In genomic region chr9:119119409-119120167, GRCm38 (mm10) we compare ENCODE assay signal across 27 mouse cellular contexts. TPM values are rescaled to one million over a fixed set of nuclear protein-coding genes. Genes with fewer than 3 reads are reported as not detected.
DNase-seq lines count a peak whose midpoint lies in the region; ATAC-seq and TF ChIP-seq lines count a peak whose summit lies in the region.
"Had no signal": no experiment of that assay in that cellular context is flagged by ENCODE, and none has a peak within 500 bp of the region (broad histone marks: within the 10 kb centered on the region; RNA-seq: fewer than 3 reads in every experiment).

No protein-coding gene starts in this region.

- CTCF ChIA-PET in Patski (lab: Charles Lee), result interaction anchor here (1.6 kb wide), 1 partner anchor 33 kb away, joined by 3 read pairs; no protein-coding TSS in a partner anchor

- in situ Hi-C loops in Patski (cut with MboI; ENCODE audit: low pct_unique_long_range_greater_than_20kb), result no loop called here

- no peak overlapping the region for H3K9ac ChIP-seq in kidney, embryonic 14.5 days (ENCODE audit: low read depth, low read length)
- H3K9ac ChIP-seq: embryonic facial prominence, embryonic 15.5 days; forebrain, embryonic 15.5 days; heart, embryonic 12.5 days had no signal

- ATAC-seq in Patski, result peak; percentile 48
- peak; percentile 77 for ATAC-seq in kidney, embryonic 14.5 days (ENCODE audit: low FRiP score, low TSS enrichment)
- no peak for ATAC-seq in cerebellum, adult (ENCODE audit: insufficient number of reproducible peaks, low FRiP score, low TSS enrichment)
- ATAC-seq: forebrain, embryonic 15.5 days; hindbrain, embryonic 16.5 days; midbrain, embryonic 16.5 days had no signal

- no peak overlapping the region for H3K4me3 ChIP-seq in kidney, embryonic 14.5 days (ENCODE audit: low read length)
- H3K4me3 ChIP-seq in limb, embryonic 10.5 days, result no peak overlapping the region
- H3K4me3 ChIP-seq: embryonic facial prominence, embryonic 15.5 days; forebrain, embryonic 15.5 days; heart, embryonic 12.5 days had no signal

- TF ChIP-seq CTCF in Patski (IDR thresholded peaks at IDR 0.05), result no peak

- H3K9me3 ChIP-seq in kidney, embryonic 14.5 days (ENCODE audit: control insufficient read depth, low read length), result no peaks in the 10 kb centered on the region
- no peaks in the 10 kb centered on the region for H3K9me3 ChIP-seq in limb, embryonic 10.5 days (replicated peaks)
- H3K9me3 ChIP-seq: embryonic facial prominence, embryonic 15.5 days; forebrain, embryonic 15.5 days; heart, embryonic 12.5 days had no signal

- H3K27me3 ChIP-seq in Patski, result no peaks in the 10 kb centered on the region
- H3K27me3 ChIP-seq in kidney, embryonic 14.5 days (ENCODE audit: control insufficient read depth, insufficient read depth, low read length), result no peaks in the 10 kb centered on the region
- no peaks in the 10 kb centered on the region for H3K27me3 ChIP-seq in limb, embryonic 10.5 days (ENCODE audit: low read depth, poor library complexity, severe bottlenecking)
- H3K27me3 ChIP-seq: embryonic facial prominence, embryonic 15.5 days; forebrain, embryonic 15.5 days; heart, embryonic 12.5 days had no signal

- peaks cover 17% of the 10 kb centered on the region for H3K4me1 ChIP-seq in kidney, embryonic 14.5 days (ENCODE audit: control insufficient read depth, insufficient read depth, low read length)
- peaks cover 21% of the 10 kb centered on the region for H3K4me1 ChIP-seq in limb, embryonic 10.5 days
- H3K4me1 ChIP-seq: embryonic facial prominence, embryonic 15.5 days; forebrain, embryonic 15.5 days; heart, embryonic 12.5 days had no signal

- 68% methylated on average over 19 of the region's 19 CpGs for WGBS in kidney, embryonic 14.5 days
- WGBS in limb, embryonic 10.5 days, result 89% methylated on average over 19 of the region's 19 CpGs

- DNase-seq in left cerebral cortex, postnatal 4 days, result peak; percentile 31
- no peak for DNase-seq in left cerebral cortex, adult 9 months (ENCODE audit: low spot score in 2 of 2)
- peak; percentile 46 for DNase-seq in Patski (ENCODE audit: low read depth, low spot score)
- peak; percentile 80 to 89 for DNase-seq in kidney, postnatal 4 days
- no peak for DNase-seq in limb, embryonic 10.5 days (ENCODE audit: low spot score)
- DNase-seq: B cell, adult 2 months; embryo, embryonic 11 days; heart, postnatal 36 days; layer of hippocampus, postnatal 36 days; lung, adult 2 months; right cerebral cortex, postnatal 25 days; thymus, postnatal 14 days had no signal

- H3K4me2 ChIP-seq in kidney, embryonic 14.5 days (replicated peaks; ENCODE audit: low read depth, low read length), result 0 out of 2 replicates have a peak overlapping the region, but pooled peaks have one; percentile 17
- H3K4me2 ChIP-seq: embryonic facial prominence, embryonic 15.5 days; forebrain, embryonic 15.5 days; heart, embryonic 12.5 days; liver, embryonic 11.5 days had no signal

- peak overlapping the region; percentile 55; the same call in 1 of the 2 replicates for H3K27ac ChIP-seq in kidney, embryonic 14.5 days (ENCODE audit: low read depth, low read length)
- H3K27ac ChIP-seq in limb, embryonic 10.5 days, result no peak overlapping the region
- H3K27ac ChIP-seq: embryonic facial prominence, embryonic 15.5 days; forebrain, embryonic 15.5 days; macrophage had no signal

- POLR2A ChIA-PET in Patski (lab: Charles Lee), result no interaction called here

- intact Hi-C loops in left cerebral cortex, postnatal 4 days (cut with DNase I), result no loop called here

- no peaks in the 10 kb centered on the region for H3K36me3 ChIP-seq in kidney, embryonic 14.5 days (ENCODE audit: control insufficient read depth, insufficient read depth, low read length)
- H3K36me3 ChIP-seq in limb, embryonic 10.5 days, result no peaks in the 10 kb centered on the region
- H3K36me3 ChIP-seq: embryonic facial prominence, embryonic 15.5 days; forebrain, embryonic 15.5 days; heart, embryonic 12.5 days had no signal

RNA-seq across cellular contexts. Expression of gene Dlec1, which starts 17.3 kb away (rescaled TPM):
- 1 to 10 TPM in 1 of 2 experiments, under 1 TPM in 1; 0.82 to 2.6 TPM for total RNA-seq in left cerebral cortex, postnatal 4 days (2021)
- polyA plus RNA-seq in Patski (2021), result 8.7 TPM
- polyA plus RNA-seq in kidney, embryonic 14.5 days (2014; fragmentation: Nextera tagmentation; extraction: Ambion mirVana), result 2.4 and 3.2 TPM in 2 replicates
- polyA plus RNA-seq in limb, embryonic 10.5 days (2016; fragmentation: Nextera tagmentation; extraction: Ambion mirVana), result 0.63 and 1.0 TPM in 2 replicates

RNA-seq across cellular contexts. Expression of gene Plcd1, which starts 26.3 kb away (rescaled TPM):
- 10 to 100 TPM; 16.3 to 17.3 TPM for total RNA-seq in left cerebral cortex, postnatal 4 days (2021)
- 57.9 TPM for polyA plus RNA-seq in Patski (2021)
- 18.5 and 18.7 TPM in 2 replicates for polyA plus RNA-seq in kidney, embryonic 14.5 days (2014; fragmentation: Nextera tagmentation; extraction: Ambion mirVana)
- 11.2 and 14.3 TPM in 2 replicates for polyA plus RNA-seq in limb, embryonic 10.5 days (2016; fragmentation: Nextera tagmentation; extraction: Ambion mirVana)

RNA-seq across cellular contexts. Expression of gene Acaa1b, which starts 37.3 kb away (rescaled TPM):
- 1 to 10 TPM; 2.2 to 3.7 TPM for total RNA-seq in left cerebral cortex, postnatal 4 days (2021)
- 7.9 TPM for polyA plus RNA-seq in Patski (2021)
- 8.1 and 13.5 TPM in 2 replicates for polyA plus RNA-seq in kidney, embryonic 14.5 days (2014; fragmentation: Nextera tagmentation; extraction: Ambion mirVana)
- 1.1 TPM in 2 replicates for polyA plus RNA-seq in limb, embryonic 10.5 days (2016; fragmentation: Nextera tagmentation; extraction: Ambion mirVana)
- polyA plus RNA-seq: macrophage had no signal

RNA-seq across cellular contexts. Expression of gene Gm47289, which starts 39.4 kb away (rescaled TPM):
- total RNA-seq in left cerebral cortex, postnatal 4 days (2021), result not detected
- polyA plus RNA-seq in Patski (2021), result not detected
- not detected in 2 replicates for polyA plus RNA-seq in kidney, embryonic 14.5 days (2014; fragmentation: Nextera tagmentation; extraction: Ambion mirVana)
- polyA plus RNA-seq in limb, embryonic 10.5 days (2016; fragmentation: Nextera tagmentation; extraction: Ambion mirVana), result not detected in 2 replicates
- total RNA-seq: adrenal gland, postnatal 4 days; gastrocnemius, postnatal 4 days; heart, postnatal 36 days; layer of hippocampus, postnatal 36 days; left cerebral cortex, postnatal 36 days had no signal
- polyA plus RNA-seq: embryonic facial prominence, embryonic 15.5 days; forebrain, embryonic 15.5 days; heart, embryonic 12.5 days; hindbrain, embryonic 16.5 days; large intestine, adult 2 months; liver, embryonic 11.5 days; lung, adult 2 months; macrophage; midbrain, embryonic 16.5 days; neural tube, embryonic 11.5 days; stomach, embryonic 16.5 days had no signal

Comparison
In these comparisons a context has a peak if more than half of its experiments do, and no peak if none do; other contexts are left out.
1. DNase-seq: peak in left cerebral cortex, postnatal 4 days (single experiment), Patski (single experiment) and kidney, postnatal 4 days (2 of 2); none in left cerebral cortex, adult 9 months (0 of 2) and limb, embryonic 10.5 days (single experiment).